Mouse (Mus musculus): ENCODE results near the gene Mmp17. TPM values are rescaled to one million over a fixed set of nuclear protein-coding genes. Genes with fewer than 3 reads are reported as not detected.
"Not testable (repeated sequence)": the region's sequence is repeated elsewhere in the genome, so short reads cannot be mapped to it uniquely, and the experiment has no call there.

The Mmp17 gene
- polyA plus RNA-seq, 1 experiment from 2014 or later: 6.5 TPM

GRCm38 (mm10) chr5:129607476-129607875 is 23.5 kb downstream of the Mmp17 start:
- WGBS: 84% methylated on average over 8 of the region's 8 CpGs
- Histone ChIP-seq H3K36me3 (ENCODE audit: control insufficient read depth, insufficient read depth, low read length) (no peaks in the 10 kb centered on the region; the same call in 1 of the 2 replicates), H3K4me2 (ENCODE audit: low read depth, low read length, severe bottlenecking) (no peak overlapping the region), H3K27ac (ENCODE audit: low read depth, low read length) (no peak overlapping the region), H3K9me3 (ENCODE audit: control insufficient read depth, low read length) (no peaks in the 10 kb centered on the region), H3K4me3 (ENCODE audit: low read depth, low read length) (no peak overlapping the region), H3K27me3 (ENCODE audit: control insufficient read depth, insufficient read depth, low read length) (no peaks in the 10 kb centered on the region), H3K9ac (ENCODE audit: low read length) (no peak overlapping the region), H3K4me1 (replicated peaks; ENCODE audit: control insufficient read depth, insufficient read depth, low read length) (no peaks in the 10 kb centered on the region)
- no peak for DNase-seq (ENCODE audit: low spot score)
- no peak for ATAC-seq (replicated peaks; ENCODE audit: low FRiP score)

DNA sequence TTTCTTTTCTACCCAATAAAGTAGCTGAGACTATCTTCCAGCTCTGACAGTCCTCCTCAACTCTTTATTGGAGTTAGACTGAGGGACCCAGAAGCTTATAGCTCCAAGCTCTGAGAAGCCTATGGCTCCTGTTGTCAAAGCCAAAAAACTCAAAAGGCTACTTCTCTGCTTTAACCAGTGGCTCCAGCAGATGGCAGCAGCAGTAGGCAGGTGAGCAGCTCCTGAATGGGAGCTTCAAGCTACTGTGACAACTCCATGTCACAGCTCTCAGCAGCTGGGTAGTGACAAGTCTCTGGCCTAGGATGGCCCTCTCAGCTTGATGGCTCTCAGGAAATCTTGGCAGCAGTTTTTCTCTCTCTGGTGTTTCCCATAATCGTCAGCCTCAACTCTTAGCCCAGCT is 27.1 kb downstream of the Mmp17 start:
- no peak overlapping the region for H3K4me3 ChIP-seq (ENCODE audit: low read depth, low read length)
- ATAC-seq (replicated peaks; ENCODE audit: low FRiP score) (no peak; the same call in 1 of the 2 replicates), DNase-seq (ENCODE audit: low spot score) (peak; percentile 81)
- H3K9me3 ChIP-seq (ENCODE audit: control insufficient read depth, low read length): no peaks in the 10 kb centered on the region
- H3K4me2 ChIP-seq (ENCODE audit: low read depth, low read length, severe bottlenecking): no peak overlapping the region
- H3K36me3 ChIP-seq (ENCODE audit: control insufficient read depth, insufficient read depth, low read length): no peaks in the 10 kb centered on the region
- no peaks in the 10 kb centered on the region for H3K27me3 ChIP-seq (ENCODE audit: control insufficient read depth, insufficient read depth, low read length)
- no peak overlapping the region for H3K27ac ChIP-seq (ENCODE audit: low read depth, low read length)
- no peak overlapping the region for H3K9ac ChIP-seq (ENCODE audit: low read length)
- no peaks in the 10 kb centered on the region for H3K4me1 ChIP-seq (replicated peaks; ENCODE audit: control insufficient read depth, insufficient read depth, low read length)
- 29% methylated on average over 1 of the region's 1 CpGs for WGBS

DNA sequence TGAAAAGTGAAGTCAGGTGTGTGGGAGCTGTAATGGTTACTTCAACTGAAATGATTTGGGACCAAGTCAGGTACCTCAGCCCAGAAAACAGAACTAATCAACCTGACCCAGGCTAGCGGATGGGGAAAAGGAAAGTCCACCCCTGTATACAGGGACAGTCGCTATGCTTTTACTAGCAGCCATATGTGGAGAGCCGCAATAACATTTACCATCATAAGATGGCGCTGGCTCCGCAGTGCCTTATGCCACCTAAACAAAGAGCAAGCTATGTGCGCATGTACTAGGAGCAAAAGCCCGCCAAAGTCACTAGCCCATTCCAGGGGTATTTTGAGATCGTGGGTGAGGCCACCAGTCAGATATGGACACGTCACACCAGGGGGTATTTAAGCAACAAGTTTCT is 36.6 kb downstream of the Mmp17 start:
- not testable (repeated sequence) for DNase-seq (ENCODE audit: low spot score); H3K4me1 ChIP-seq (replicated peaks; ENCODE audit: control insufficient read depth, insufficient read depth, low read length); H3K27me3 ChIP-seq (ENCODE audit: control insufficient read depth, insufficient read depth, low read length); H3K9me3 ChIP-seq (ENCODE audit: control insufficient read depth, low read length); ATAC-seq (replicated peaks; ENCODE audit: low FRiP score); H3K9ac ChIP-seq (ENCODE audit: low read length); H3K27ac ChIP-seq (ENCODE audit: low read depth, low read length); H3K36me3 ChIP-seq (ENCODE audit: control insufficient read depth, insufficient read depth, low read length); H3K4me2 ChIP-seq (ENCODE audit: low read depth, low read length, severe bottlenecking); H3K4me3 ChIP-seq (ENCODE audit: low read depth, low read length)
- 64% methylated on average over 9 of the region's 9 CpGs for WGBS

DNA sequence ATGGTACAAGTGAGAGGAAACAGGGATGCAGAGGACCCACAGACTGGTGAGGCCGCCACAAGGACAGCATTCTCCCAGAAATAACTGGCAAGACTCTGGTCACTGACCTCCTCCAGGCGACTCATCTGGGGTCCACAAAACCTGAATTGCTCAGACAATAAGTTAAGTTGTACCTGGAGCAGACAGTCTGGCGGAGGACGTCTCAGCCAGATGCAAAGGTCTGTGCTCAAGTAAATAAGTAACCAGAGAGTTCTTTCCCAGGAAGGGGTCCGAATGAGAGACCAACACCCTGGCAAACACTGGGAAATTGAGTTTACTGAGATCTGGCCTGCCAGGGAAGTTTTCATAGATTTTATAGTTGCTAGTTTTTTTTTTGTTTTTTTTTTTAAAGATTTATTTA is 37.4 kb downstream of the Mmp17 start:
- no peak overlapping the region for H3K4me2 ChIP-seq (ENCODE audit: low read depth, low read length, severe bottlenecking)
- DNase-seq (ENCODE audit: low spot score) (no peak), ATAC-seq (replicated peaks; ENCODE audit: low FRiP score) (no peak)
- H3K36me3 ChIP-seq (ENCODE audit: control insufficient read depth, insufficient read depth, low read length): no peaks in the 10 kb centered on the region
- no peak overlapping the region for H3K9ac ChIP-seq (ENCODE audit: low read length)
- H3K4me3 ChIP-seq (ENCODE audit: low read depth, low read length): no peak overlapping the region
- H3K27ac ChIP-seq (ENCODE audit: low read depth, low read length): no peak overlapping the region
- no peaks in the 10 kb centered on the region for H3K4me1 ChIP-seq (replicated peaks; ENCODE audit: control insufficient read depth, insufficient read depth, low read length)
- no peaks in the 10 kb centered on the region for H3K27me3 ChIP-seq (ENCODE audit: control insufficient read depth, insufficient read depth, low read length)
- H3K9me3 ChIP-seq (ENCODE audit: control insufficient read depth, low read length): no peaks in the 10 kb centered on the region
- WGBS: 90% methylated on average over 5 of the region's 5 CpGs

- Histone ChIP-seq H3K9ac (ENCODE audit: low read length) (no peak overlapping the region), H3K9me3 (ENCODE audit: control insufficient read depth, low read length) (no peaks in the 10 kb centered on the region), H3K4me2 (ENCODE audit: low read depth, low read length, severe bottlenecking) (no peak overlapping the region), H3K27me3 (ENCODE audit: control insufficient read depth, insufficient read depth, low read length) (no peaks in the 10 kb centered on the region), H3K4me3 (ENCODE audit: low read depth, low read length) (no peak overlapping the region), H3K27ac (ENCODE audit: low read depth, low read length) (no peak overlapping the region), H3K4me1 (replicated peaks; ENCODE audit: control insufficient read depth, insufficient read depth, low read length) (no peaks in the 10 kb centered on the region), H3K36me3 (ENCODE audit: control insufficient read depth, insufficient read depth, low read length) (no peaks in the 10 kb centered on the region)
- ATAC-seq (replicated peaks; ENCODE audit: low FRiP score): no peak
- DNase-seq (ENCODE audit: low spot score): no peak
- 84% methylated on average over 6 of the region's 6 CpGs for WGBS
Measured at GRCm38 (mm10) chr5:129626099-129626498, 42.1 kb downstream of the Mmp17 start.

DNA sequence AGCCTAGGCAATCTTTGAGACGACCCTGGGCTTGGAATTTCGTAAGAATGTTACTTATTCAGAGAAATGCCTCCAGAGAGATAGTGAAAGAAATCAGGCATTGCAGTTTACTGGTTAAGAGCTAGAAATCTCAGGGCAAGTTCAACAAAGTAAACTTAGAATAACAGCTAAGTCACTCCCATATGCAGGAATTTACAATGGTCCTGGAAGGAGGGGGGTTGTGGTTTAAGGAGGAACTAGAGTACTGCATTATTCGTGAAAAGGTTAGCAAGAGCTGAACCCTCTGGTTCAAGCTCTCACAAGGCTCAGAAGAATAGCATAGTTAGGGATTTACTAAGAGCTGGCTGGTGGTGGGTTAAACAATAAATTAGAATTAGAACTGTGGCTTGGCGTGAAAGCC is 42.6 kb downstream of the Mmp17 start:
- H3K27ac ChIP-seq (ENCODE audit: low read depth, low read length); H3K4me1 ChIP-seq (replicated peaks; ENCODE audit: control insufficient read depth, insufficient read depth, low read length); H3K9ac ChIP-seq (ENCODE audit: low read length); DNase-seq (ENCODE audit: low spot score); H3K36me3 ChIP-seq (ENCODE audit: control insufficient read depth, insufficient read depth, low read length); H3K4me3 ChIP-seq (ENCODE audit: low read depth, low read length); H3K9me3 ChIP-seq (ENCODE audit: control insufficient read depth, low read length); H3K27me3 ChIP-seq (ENCODE audit: control insufficient read depth, insufficient read depth, low read length); ATAC-seq (replicated peaks; ENCODE audit: low FRiP score); H3K4me2 ChIP-seq (ENCODE audit: low read depth, low read length, severe bottlenecking): not testable (repeated sequence)
- WGBS: 84% methylated on average over 4 of the region's 4 CpGs

GRCm38 (mm10) chr5:129632270-129633250 is 48.6 kb downstream of the Mmp17 start:
- not testable (repeated sequence) for H3K9ac ChIP-seq (ENCODE audit: low read length); DNase-seq (ENCODE audit: low spot score); H3K36me3 ChIP-seq (ENCODE audit: control insufficient read depth, insufficient read depth, low read length); ATAC-seq (replicated peaks; ENCODE audit: low FRiP score); H3K27ac ChIP-seq (ENCODE audit: low read depth, low read length); H3K4me1 ChIP-seq (replicated peaks; ENCODE audit: control insufficient read depth, insufficient read depth, low read length); H3K27me3 ChIP-seq (ENCODE audit: control insufficient read depth, insufficient read depth, low read length); H3K4me3 ChIP-seq (ENCODE audit: low read depth, low read length); H3K9me3 ChIP-seq (ENCODE audit: control insufficient read depth, low read length); H3K4me2 ChIP-seq (ENCODE audit: low read depth, low read length, severe bottlenecking)
- 80% methylated on average over 2 of the region's 2 CpGs for WGBS

DNA sequence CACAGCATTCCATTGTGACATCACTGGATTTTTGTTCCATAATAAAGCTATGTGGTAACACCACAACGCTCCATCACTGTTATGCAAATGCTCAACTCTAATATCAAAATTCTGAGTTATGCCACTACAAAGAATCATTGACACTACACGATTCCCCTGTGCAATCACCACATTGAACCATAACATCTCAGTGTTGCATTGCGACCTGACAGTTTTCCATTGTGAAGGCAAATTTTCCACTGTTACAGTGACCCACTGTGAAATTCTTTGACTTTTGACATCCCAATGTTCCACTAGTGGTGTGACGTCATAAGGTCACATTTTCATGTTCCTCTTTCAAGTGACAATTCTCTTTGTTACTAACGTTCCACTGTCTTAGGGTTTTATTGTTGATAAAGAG is 66.9 kb downstream of the Mmp17 start:
- DNase-seq (ENCODE audit: low spot score): no peak
- 94% methylated on average over 5 of the region's 5 CpGs for WGBS
- Histone ChIP-seq H3K27me3 (ENCODE audit: control insufficient read depth, insufficient read depth, low read length) (no peaks in the 10 kb centered on the region), H3K36me3 (ENCODE audit: control insufficient read depth, insufficient read depth, low read length) (no peaks in the 10 kb centered on the region), H3K27ac (ENCODE audit: low read depth, low read length) (no peak overlapping the region), H3K9ac (ENCODE audit: low read length) (no peak overlapping the region), H3K4me3 (ENCODE audit: low read depth, low read length) (no peak overlapping the region), H3K4me1 (replicated peaks; ENCODE audit: control insufficient read depth, insufficient read depth, low read length) (no peaks in the 10 kb centered on the region), H3K9me3 (ENCODE audit: control insufficient read depth, low read length) (no peaks in the 10 kb centered on the region), H3K4me2 (ENCODE audit: low read depth, low read length, severe bottlenecking) (no peak overlapping the region)
- no peak for ATAC-seq (replicated peaks; ENCODE audit: low FRiP score)

- Histone ChIP-seq H3K36me3 (ENCODE audit: control insufficient read depth, insufficient read depth, low read length) (peaks cover 10% of the 10 kb centered on the region; the same call in 1 of the 2 replicates), H3K4me1 (replicated peaks; ENCODE audit: control insufficient read depth, insufficient read depth, low read length) (no peaks in the 10 kb centered on the region), H3K4me3 (ENCODE audit: low read depth, low read length) (no peak overlapping the region), H3K27me3 (ENCODE audit: control insufficient read depth, insufficient read depth, low read length) (no peaks in the 10 kb centered on the region), H3K9ac (ENCODE audit: low read length) (no peak overlapping the region), H3K27ac (ENCODE audit: low read depth, low read length) (no peak overlapping the region), H3K9me3 (ENCODE audit: control insufficient read depth, low read length) (no peaks in the 10 kb centered on the region), H3K4me2 (ENCODE audit: low read depth, low read length, severe bottlenecking) (no peak overlapping the region)
- ATAC-seq (replicated peaks; ENCODE audit: low FRiP score): no peak
- DNase-seq (ENCODE audit: low spot score): no peak
- WGBS: 97% methylated on average over 10 of the region's 10 CpGs
Measured at GRCm38 (mm10) chr5:129657016-129657415, 73.0 kb downstream of the Mmp17 start.
